Mouse (Mus musculus) lung, adult 2 months (tissue): Measurements from ENCODE around the gene Mertk. TPM values are rescaled to one million over a fixed set of nuclear protein-coding genes. Genes with fewer than 3 reads are reported as not detected.

Source experiments
- DNase-seq: peaks from one replicate; pipeline ENCODE4 v3.0.0; 2022
- H3K4me1 ChIP-seq: fragments of 200-500 bp; 2 replicates; pipeline ENCODE4 v1.6.1; 2011; ENCODE audit warnings: low read length; ENCODE audit not compliant: control insufficient read depth, insufficient read depth
- H3K4me3 ChIP-seq: fragments of 200-500 bp; replicated peaks from 2 replicates; pipeline ENCODE3; 2011; ENCODE audit warnings: low read depth, mild to moderate bottlenecking, control low read depth, low read length; ENCODE audit errors: extremely low read depth
- CTCF ChIP-seq: fragments of 200-500 bp; IDR thresholded peaks from 2 replicates; pipeline ENCODE4 v1.5.1; 2011; ENCODE audit warnings: mild to moderate bottlenecking, low read length, control low read depth; ENCODE audit not compliant: insufficient read depth
- POLR2A ChIP-seq: fragments of 200-500 bp; IDR thresholded peaks from 2 replicates; pipeline ENCODE4 v1.6.1; 2011; ENCODE audit warnings: low read depth, mild to moderate bottlenecking, control low read depth, low read length, borderline replicate concordance; ENCODE audit errors: extremely low read depth
- WGBS: fragments of 180-500 bp; shearing (Covaris S2); methylation state at CpG from one replicate; pipeline ENCODE4 v1.1.7; 2018; 5-methylcytosine and 5-hydroxymethylcytosine counted together
- polyA plus RNA-seq: library from polyadenylated mRNA; depleted of rRNA; stranded (reverse); fragments of >200 nt; gene quantifications from 2 replicates; pipeline ENCODE4 v1.2.3, GENCODE M21; 2012

The Mertk gene
- polyA plus RNA-seq, 1 experiment, result 12.6 TPM

DNA sequence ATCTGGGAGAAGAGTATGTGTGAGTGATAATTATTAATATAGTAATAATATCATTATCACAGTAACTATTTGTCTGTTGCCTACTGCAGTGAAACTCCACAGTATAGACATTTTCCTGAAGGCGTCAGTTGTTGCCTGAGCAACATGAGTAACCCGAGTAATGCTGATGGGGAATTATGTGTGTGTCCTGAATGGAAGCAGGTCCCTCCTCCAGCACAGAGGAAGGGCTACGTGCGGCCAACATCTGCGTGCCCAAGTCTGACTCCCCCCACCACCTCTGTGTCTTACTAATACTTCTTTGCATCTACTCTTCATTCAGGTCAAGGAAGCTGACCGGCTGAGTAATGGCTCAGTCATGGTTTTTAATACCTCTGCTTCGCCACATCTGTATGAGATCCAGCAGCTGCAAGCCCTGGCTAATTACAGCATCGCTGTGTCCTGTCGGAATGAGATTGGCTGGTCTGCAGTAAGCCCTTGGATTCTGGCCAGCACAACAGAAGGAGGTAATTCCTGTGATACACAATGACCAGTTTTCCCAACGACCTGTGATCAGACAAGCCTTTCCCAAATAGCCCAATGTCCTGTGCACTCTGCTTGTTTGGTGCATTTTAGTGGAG lies 60.1 kb downstream of the Mertk start:
- 57% methylated on average over 10 of the region's 10 CpGs for WGBS
- Histone ChIP-seq H3K4me3 (no peak overlapping the region), H3K4me1 (peaks cover 8% of the 10 kb centered on the region; the same call in 1 of the 2 replicates)
- no peak for TF ChIP-seq CTCF
- DNase-seq, result no peak

DNA sequence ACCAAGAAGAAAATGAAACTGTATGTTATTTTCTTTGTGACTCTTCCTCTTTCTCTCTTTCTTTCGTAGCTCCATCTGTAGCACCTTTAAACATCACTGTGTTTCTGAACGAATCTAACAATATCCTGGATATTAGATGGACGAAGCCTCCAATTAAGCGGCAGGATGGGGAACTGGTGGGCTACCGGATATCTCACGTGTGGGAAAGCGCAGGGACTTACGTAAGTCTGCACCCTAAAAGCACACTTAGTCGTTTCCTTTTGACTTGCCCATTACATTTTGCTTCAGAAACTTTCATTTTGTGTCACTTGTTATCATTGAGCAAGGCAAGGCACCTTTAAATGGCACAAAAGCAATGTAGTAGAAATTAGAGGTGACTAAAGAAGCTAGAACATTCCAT lies 63.3 kb downstream of the Mertk start:
- Histone ChIP-seq H3K4me3 (no peak overlapping the region), H3K4me1 (peaks cover 2% of the 10 kb centered on the region; the same call in 1 of the 2 replicates)
- no peak for TF ChIP-seq POLR2A
- TF ChIP-seq CTCF, result no peak
- DNase-seq, result no peak
- 90% methylated on average over 9 of the region's 9 CpGs for WGBS

DNA sequence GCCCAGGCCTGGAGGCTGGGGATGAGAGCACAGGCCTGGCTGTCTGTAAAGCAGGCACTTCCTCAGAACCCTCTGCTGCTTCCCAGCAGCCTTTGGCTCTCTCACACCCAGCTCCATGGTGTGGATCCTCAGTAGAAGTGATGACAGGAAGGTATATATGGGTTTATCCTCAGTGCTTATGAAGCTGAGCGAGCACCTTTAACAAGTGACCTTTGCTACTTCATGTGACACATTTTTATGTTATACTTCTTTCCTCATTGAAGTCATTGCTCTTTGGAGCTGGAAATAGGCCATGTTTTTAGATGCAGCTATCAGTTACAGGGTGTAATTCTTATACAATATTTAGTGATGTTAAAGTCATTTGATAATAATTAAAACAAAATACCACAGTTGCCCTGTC lies 67.0 kb downstream of the Mertk start:
- no peaks in the 10 kb centered on the region for H3K4me1 ChIP-seq
- 93% methylated on average over 1 of the region's 1 CpGs for WGBS
- H3K4me3 ChIP-seq, result no peak overlapping the region
- DNase-seq, result no peak
- TF ChIP-seq CTCF, result no peak
- no peak for TF ChIP-seq POLR2A

DNA sequence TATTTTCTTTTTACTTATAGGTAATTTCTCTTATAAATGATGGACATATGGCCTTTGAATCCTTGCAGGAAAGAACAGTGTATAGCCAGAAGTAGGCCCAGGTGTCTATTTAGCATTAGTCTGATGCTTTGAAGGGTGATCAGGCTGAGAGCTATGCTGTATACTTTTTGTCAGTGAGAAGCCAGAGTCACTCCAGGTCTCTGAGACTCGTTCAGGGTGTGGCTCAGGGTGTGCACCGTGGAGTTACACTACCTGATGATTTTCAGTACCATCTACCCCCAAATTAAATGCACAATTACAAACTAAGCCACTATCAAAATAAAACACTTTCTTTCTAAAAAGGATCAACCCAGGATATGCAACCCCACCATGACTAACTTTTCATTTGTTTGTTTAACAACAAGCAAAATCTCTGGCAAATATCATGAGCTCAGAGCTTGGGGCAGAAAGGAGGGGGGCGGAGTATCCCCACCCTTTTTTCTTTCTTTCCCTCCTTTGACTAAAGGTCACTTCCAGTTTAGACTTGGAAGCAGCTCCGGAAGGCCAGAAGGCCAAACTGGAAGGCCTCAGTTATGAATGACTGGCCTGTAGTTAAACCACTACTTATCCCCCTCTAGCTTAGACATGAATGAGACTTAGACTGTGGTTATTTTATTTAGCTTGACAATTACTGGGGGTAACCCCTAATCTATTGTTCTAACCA lies 69.9 kb downstream of the Mertk start:
- Histone ChIP-seq H3K4me1 (no peaks in the 10 kb centered on the region), H3K4me3 (no peak overlapping the region)
- TF ChIP-seq POLR2A (no peak), CTCF (no peak)
- DNase-seq, result no peak
- WGBS, result 73% methylated on average over 4 of the region's 4 CpGs

DNA sequence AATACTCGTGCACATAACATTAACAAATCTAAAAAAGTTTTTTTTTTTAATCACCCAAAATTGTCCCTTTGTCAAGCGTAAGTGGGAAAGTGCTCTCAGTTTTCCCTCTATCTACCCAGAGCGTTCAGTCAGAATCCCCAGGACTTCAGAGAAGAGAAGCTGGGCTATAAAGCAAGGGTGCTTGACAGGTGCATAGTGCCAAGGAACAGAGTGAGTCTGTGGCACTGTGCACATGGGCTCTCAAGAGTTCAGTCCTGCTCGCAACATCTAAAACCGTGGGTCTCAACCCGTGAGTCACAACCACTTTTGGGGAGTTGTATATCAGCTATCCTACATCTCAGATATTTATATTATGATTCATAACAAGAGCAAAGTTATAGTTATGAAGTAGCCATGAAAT lies 71.8 kb downstream of the Mertk start:
- Histone ChIP-seq H3K4me3 (no peak overlapping the region), H3K4me1 (no peaks in the 10 kb centered on the region)
- no peak for DNase-seq
- TF ChIP-seq CTCF, result no peak
- TF ChIP-seq POLR2A, result no peak
- WGBS, result 88% methylated on average over 6 of the region's 6 CpGs

DNA sequence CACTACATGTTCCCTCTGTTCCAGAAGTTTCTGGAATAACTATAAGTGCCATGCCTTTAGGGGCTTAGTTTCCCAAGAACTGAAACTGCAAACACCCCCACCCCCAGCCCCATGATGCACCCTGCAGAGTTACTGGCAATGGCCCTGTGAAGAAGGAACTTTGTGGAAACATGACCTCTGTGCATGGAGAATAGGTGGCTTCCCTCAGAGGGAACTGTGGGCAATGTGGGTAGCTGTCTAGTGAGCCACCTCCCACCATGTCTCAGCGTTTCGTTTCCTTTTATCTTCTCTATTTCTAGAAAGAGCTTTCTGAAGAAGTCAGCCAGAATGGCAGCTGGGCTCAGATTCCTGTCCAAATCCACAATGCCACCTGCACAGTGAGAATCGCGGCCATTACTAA lies 72.3 kb downstream of the Mertk start:
- no peak overlapping the region for H3K4me3 ChIP-seq
- no peaks in the 10 kb centered on the region for H3K4me1 ChIP-seq
- no peak for DNase-seq
- TF ChIP-seq POLR2A (no peak), CTCF (no peak)
- WGBS, result 83% methylated on average over 4 of the region's 4 CpGs

DNA sequence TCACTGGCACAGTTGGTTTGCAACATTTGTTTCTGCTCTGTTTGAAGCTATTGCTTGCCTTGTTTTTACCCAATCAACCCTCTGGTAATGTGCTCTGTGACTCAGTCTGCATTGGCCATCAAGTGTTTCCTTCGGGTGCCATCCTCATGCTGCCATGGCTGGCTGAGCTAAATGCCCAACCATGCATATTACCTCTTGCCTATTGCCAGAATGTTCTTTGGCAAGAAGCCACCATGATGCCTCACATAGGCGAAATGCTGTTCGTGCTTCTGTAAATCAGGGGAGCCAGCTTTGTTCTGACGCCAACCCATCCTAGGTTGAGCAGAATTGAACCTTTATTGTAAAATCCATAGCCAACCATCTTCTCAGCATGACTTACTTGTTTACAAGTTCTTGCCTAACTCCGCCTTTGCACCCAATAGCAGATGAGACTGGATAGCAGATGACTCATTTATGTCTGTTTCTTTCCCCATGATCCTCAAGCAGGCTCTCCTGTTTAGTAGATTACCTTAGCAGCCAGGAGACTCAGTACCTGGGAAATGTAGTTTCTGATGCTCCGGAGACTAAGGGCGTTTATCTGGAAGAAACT lies 73.1 kb downstream of the Mertk start:
- no peaks in the 10 kb centered on the region for H3K4me1 ChIP-seq
- TF ChIP-seq POLR2A (no peak), CTCF (no peak)
- 91% methylated on average over 7 of the region's 7 CpGs for WGBS
- no peak overlapping the region for H3K4me3 ChIP-seq
- no peak for DNase-seq

DNA sequence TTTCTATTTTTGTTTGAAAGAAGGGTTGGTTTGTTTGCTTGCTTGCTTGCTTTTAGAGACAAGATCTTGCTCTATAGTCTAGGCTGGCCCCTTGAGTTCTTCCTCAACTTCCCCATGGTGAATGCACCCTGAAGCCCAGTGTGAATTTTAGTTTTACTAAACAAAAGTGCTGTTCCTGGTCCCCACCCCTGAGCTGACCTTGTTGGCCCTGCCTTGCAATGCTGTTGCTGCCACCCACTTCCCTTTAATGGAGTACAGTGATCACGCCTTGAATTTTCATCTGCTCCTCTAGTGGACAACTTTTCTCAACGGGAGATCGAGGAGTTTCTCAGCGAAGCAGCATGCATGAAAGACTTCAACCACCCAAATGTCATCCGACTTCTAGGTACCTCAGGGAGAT lies 83.5 kb downstream of the Mertk start:
- WGBS, result 83% methylated on average over 5 of the region's 5 CpGs

DNA sequence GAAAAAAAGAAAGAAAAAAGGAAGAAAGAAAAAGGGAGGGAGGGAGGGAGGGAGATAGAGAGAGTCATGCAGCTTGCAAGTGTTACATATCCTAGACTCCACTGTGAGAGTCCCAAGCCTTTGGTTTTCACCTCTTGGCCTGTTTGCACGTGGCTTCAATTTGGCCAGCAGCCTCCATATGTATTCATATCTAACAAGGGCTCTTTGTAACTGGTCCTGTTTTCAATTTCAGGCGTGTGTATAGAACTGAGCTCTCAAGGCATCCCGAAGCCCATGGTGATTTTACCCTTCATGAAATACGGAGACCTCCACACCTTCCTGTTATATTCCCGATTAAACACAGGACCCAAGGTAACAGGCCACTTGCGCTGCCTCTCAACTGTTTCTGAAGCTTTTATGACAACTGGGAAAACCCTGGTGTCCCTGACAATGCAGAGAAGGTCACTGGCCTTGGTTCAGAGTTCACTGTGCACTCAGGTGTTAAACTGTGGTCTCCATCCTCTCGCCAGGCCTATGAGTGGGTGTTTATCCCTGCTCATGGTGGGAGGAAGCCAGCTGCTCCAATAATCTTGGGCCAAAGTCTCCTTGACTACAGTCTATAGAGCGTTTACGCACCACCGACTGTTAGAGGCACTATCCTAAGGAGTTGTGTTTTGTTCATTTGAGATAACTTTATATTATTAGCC lies 85.0 kb downstream of the Mertk start:
- H3K4me3 ChIP-seq, result no peak overlapping the region
- H3K4me1 ChIP-seq, result no peaks in the 10 kb centered on the region
- no peak for DNase-seq
- TF ChIP-seq CTCF, result no peak
- TF ChIP-seq POLR2A, result no peak
- 84% methylated on average over 10 of the region's 10 CpGs for WGBS

More for the DNA sequence above, 83.5 kb downstream of the Mertk start:
- TF ChIP-seq CTCF (no peak), POLR2A (no peak)
- H3K4me3 ChIP-seq, result no peak overlapping the region
- H3K4me1 ChIP-seq, result no peaks in the 10 kb centered on the region
- DNase-seq, result no peak
